Mouse (Mus musculus) adrenal gland, adult 18-20 months (tissue): Measurements from ENCODE around the gene Tex44. TPM values are rescaled to one million over a fixed set of nuclear protein-coding genes. Genes with fewer than 3 reads are reported as not detected.
A peak's percentile ranks its signal among the peaks of the same experiment; 100 is the strongest.

Experiments
- DNase-seq, 2 experiments: peaks; one replicate each; pipeline ENCODE4 v3.0.0; 2021 to 2022; ENCODE audit warnings: low spot score in 2 of 2
- total RNA-seq, 2 experiments: library from RNA; stranded (reverse); gene quantifications; 1 replicate in 1 of 2; 2 replicates in 1 of 2; pipeline ENCODE4 v1.2.3; 2021

Tex44 gene
- total RNA-seq, 2 experiments from 2014 or later: not detected

- DNase-seq: no peak
These were observed 5.1 kb upstream of the Tex44 start for GRCm38 (mm10) chr1:86421007-86421406.

GRCm38 (mm10) chr1:86423879-86424278 is 2.2 kb upstream of the Tex44 start:
- no peak for DNase-seq

- no peak for DNase-seq
These were observed 1.8 kb upstream of the Tex44 start for GRCm38 (mm10) chr1:86424336-86424735.

GRCm38 (mm10) chr1:86424835-86425547 is 1.1 kb upstream of the Tex44 start:
- DNase-seq: no peak

GRCm38 (mm10) chr1:86430056-86430455 is 3.9 kb downstream of the Tex44 start:
- DNase-seq: peak; percentile 64 to 70

- DNase-seq: no peak
These were observed 6.6 kb downstream of the Tex44 start for GRCm38 (mm10) chr1:86432778-86433177.

- DNase-seq: no peak
These were observed 7.2 kb downstream of the Tex44 start for GRCm38 (mm10) chr1:86433359-86433758.

GRCm38 (mm10) chr1:86434001-86434400 is 7.9 kb downstream of the Tex44 start:
- peak in 1 of 2 experiments; percentile 50 for DNase-seq

GRCm38 (mm10) chr1:86434439-86435201 is 8.5 kb downstream of the Tex44 start:
- DNase-seq: peak; percentile 98

- no peak for DNase-seq
These were observed 9.2 kb downstream of the Tex44 start for GRCm38 (mm10) chr1:86435302-86435821.

- DNase-seq: no peak
These were observed 11.3 kb downstream of the Tex44 start for GRCm38 (mm10) chr1:86437219-86438013.

- no peak for DNase-seq
These were observed 11.8 kb downstream of the Tex44 start for GRCm38 (mm10) chr1:86438014-86438319.

GRCm38 (mm10) chr1:86438501-86438900 is 12.4 kb downstream of the Tex44 start:
- DNase-seq: no peak

- no peak for DNase-seq
These were observed 13.5 kb downstream of the Tex44 start for GRCm38 (mm10) chr1:86439487-86440170.

- DNase-seq: peak; percentile 93 to 94
These were observed 14.2 kb downstream of the Tex44 start for GRCm38 (mm10) chr1:86440171-86440886.

GRCm38 (mm10) chr1:86440887-86441723 is 15.0 kb downstream of the Tex44 start:
- peak in 1 of 2 experiments; percentile 40 for DNase-seq

GRCm38 (mm10) chr1:86441724-86441979 is 15.5 kb downstream of the Tex44 start:
- DNase-seq: no peak

GRCm38 (mm10) chr1:86441980-86442831 is 16.1 kb downstream of the Tex44 start:
- DNase-seq: peak; percentile 91 to 94

GRCm38 (mm10) chr1:86442832-86443231 is 16.7 kb downstream of the Tex44 start:
- DNase-seq: no peak
